Comparison of ENCODE assay signal across 9 mouse cellular contexts in genomic region chr11:107044321-107044720, GRCm38 (mm10). TPM values are rescaled to one million over a fixed set of nuclear protein-coding genes. Genes with fewer than 3 reads are reported as not detected.
DNase-seq lines count a peak whose midpoint lies in the region; ATAC-seq and TF ChIP-seq lines count a peak whose summit lies in the region.
"Had no signal": no experiment of that assay in that cellular context is flagged by ENCODE, and none has a peak within 500 bp of the region (broad histone marks: within the 10 kb centered on the region; RNA-seq: fewer than 3 reads in every experiment).

No protein-coding gene starts in this region.

- WGBS in forebrain, postnatal 0 days: 46% methylated on average over 5 of the region's 5 CpGs
- WGBS in lung, embryonic 15.5 days: 29% methylated on average over 5 of the region's 5 CpGs

- ATAC-seq in forebrain, postnatal 0 days: peak; percentile 66
- ATAC-seq in lung, embryonic 15.5 days (ENCODE audit: borderline replicate concordance, extremely low read depth, low FRiP score, low TSS enrichment): no peak

- H3K9me3 ChIP-seq in CH12.LX (replicated peaks; ENCODE audit: low read length): no peaks in the 10 kb centered on the region
- H3K9me3 ChIP-seq in forebrain, postnatal 0 days (ENCODE audit: low read length): no peaks in the 10 kb centered on the region
- no peaks in the 10 kb centered on the region for H3K9me3 ChIP-seq in lung, embryonic 15.5 days
- H3K9me3 ChIP-seq: limb, embryonic 15.5 days had no signal

- DNase-seq in gastrocnemius, adult 18-20 months (ENCODE audit: low spot score): peak; percentile 76
- no peak for DNase-seq in gastrocnemius, postnatal 25 days
- DNase-seq in CH12.LX (ENCODE audit: extremely low read depth): peak; percentile 93
- peak; percentile 85 for DNase-seq in c-Kit-positive CD71-negative TER-119-negative erythroid progenitor cells, embryonic 14.5 days (ENCODE audit: low read depth)
- peak; percentile 80 for DNase-seq in forebrain, postnatal 0 days
- DNase-seq in kidney, postnatal 36 days: peak; percentile 58 to 87
- DNase-seq in skeletal muscle tissue, adult 2 months (ENCODE audit: low read depth, low spot score): peak; percentile 68

- TF ChIP-seq POLR2A in CH12.LX (IDR thresholded peaks at IDR 0.05; ENCODE audit: low read depth, low read length): no peak

- no peak overlapping the region for H3K4me3 ChIP-seq in CH12.LX (replicated peaks in 1 of 3; ENCODE audit: low read depth in 2 of 3, low read length in 2 of 3, poor library complexity in 1 of 3)
- no peak overlapping the region for H3K4me3 ChIP-seq in forebrain, postnatal 0 days (ENCODE audit: low read depth, low read length)
- no peak overlapping the region for H3K4me3 ChIP-seq in lung, embryonic 15.5 days
- H3K4me3 ChIP-seq: limb, embryonic 15.5 days had no signal

- in situ Hi-C loops in CH12.LX (cut with MboI; ENCODE audit: low pct_ligation_motif_present, low pct_unique_long_range_greater_than_20kb, low sequenced_read_pairs): no loop called here

- TF ChIP-seq RAD21 in CH12.LX (IDR thresholded peaks at IDR 0.05; ENCODE audit: low read depth, low read length): peak; percentile 53

- no peaks in the 10 kb centered on the region for H3K27me3 ChIP-seq in CH12.LX (replicated peaks)
- no peaks in the 10 kb centered on the region for H3K27me3 ChIP-seq in forebrain, postnatal 0 days (ENCODE audit: insufficient read depth, low read length)
- H3K27me3 ChIP-seq in lung, embryonic 15.5 days: no peaks in the 10 kb centered on the region
- H3K27me3 ChIP-seq: limb, embryonic 15.5 days had no signal

- peak; percentile 60 to 85 for TF ChIP-seq CTCF in CH12.LX (conservative IDR thresholded peaks at IDR 0.05 in 1 of 2, IDR thresholded peaks at IDR 0.05 in 1 of 2; ENCODE audit: low read depth in 2 of 2, low read length in 2 of 2)
- TF ChIP-seq CTCF in forebrain, postnatal 0 days (IDR thresholded peaks at IDR 0.05; ENCODE audit: low read depth): peak; percentile 82

- H3K79me2 ChIP-seq in CH12.LX (replicated peaks; ENCODE audit: control insufficient read depth, extremely low read depth, insufficient read depth, poor library complexity, severe bottlenecking): no peaks in the 10 kb centered on the region

- no peak overlapping the region for H3K27ac ChIP-seq in CH12.LX (ENCODE audit: insufficient read depth, low read depth)
- peak overlapping the region; percentile 50; the same call in 1 of the 2 replicates for H3K27ac ChIP-seq in forebrain, postnatal 0 days (ENCODE audit: low read depth, low read length)
- H3K27ac ChIP-seq in lung, embryonic 15.5 days: 0 out of 2 replicates have a peak overlapping the region, but pooled peaks have one; percentile 2
- H3K27ac ChIP-seq: limb, embryonic 15.5 days had no signal

- no peak overlapping the region for H3K4me2 ChIP-seq in CH12.LX (ENCODE audit: insufficient read depth, low read depth, poor library complexity, severe bottlenecking)
- no peak overlapping the region for H3K4me2 ChIP-seq in forebrain, postnatal 0 days (ENCODE audit: low read depth)
- no peak overlapping the region for H3K4me2 ChIP-seq in lung, embryonic 15.5 days
- H3K4me2 ChIP-seq: limb, embryonic 15.5 days had no signal

- TF ChIP-seq EP300 in CH12.LX (IDR thresholded peaks at IDR 0.05; ENCODE audit: low read length): no peak

- H3K4me1 ChIP-seq in CH12.LX (ENCODE audit: control insufficient read depth in 1 of 2, insufficient read depth in 2 of 2): peaks cover 3 to 10% of the 10 kb centered on the region in 2 experiments; a peak in 3 of 4 replicates
- no peaks in the 10 kb centered on the region for H3K4me1 ChIP-seq in forebrain, postnatal 0 days (ENCODE audit: insufficient read depth)
- no peaks in the 10 kb centered on the region for H3K4me1 ChIP-seq in lung, embryonic 15.5 days
- H3K4me1 ChIP-seq: limb, embryonic 15.5 days had no signal

- no peak overlapping the region for H3K9ac ChIP-seq in CH12.LX (ENCODE audit: insufficient read depth, low read depth)
- no peak overlapping the region for H3K9ac ChIP-seq in forebrain, postnatal 0 days
- no peak overlapping the region for H3K9ac ChIP-seq in lung, embryonic 15.5 days
- H3K9ac ChIP-seq: limb, embryonic 15.5 days had no signal

- dilution Hi-C loops in CH12.LX (cut with MboI; ENCODE audit: extremely low pct_ligation_motif_present, extremely low pct_unique_long_range_greater_than_20kb, low sequenced_read_pairs): no loop called here

- peaks cover 59 to 82% of the 10 kb centered on the region in 2 experiments for H3K36me3 ChIP-seq in CH12.LX (replicated peaks in 1 of 2; ENCODE audit: control insufficient read depth in 1 of 2, insufficient read depth in 1 of 2, low read length in 1 of 2)
- peaks cover 55% of the 10 kb centered on the region for H3K36me3 ChIP-seq in forebrain, postnatal 0 days (ENCODE audit: insufficient read depth)
- peaks cover 65% of the 10 kb centered on the region for H3K36me3 ChIP-seq in lung, embryonic 15.5 days

TF ChIP-seq in CH12.LX, 34 proteins besides CTCF, POLR2A, EP300 and RAD21:
- 0 out of 2 replicates have a peak, but pooled peaks have one; percentile 17 for TF ChIP-seq ELF1 (IDR thresholded peaks at IDR 0.05; ENCODE audit: low read depth, low read length)
- TF ChIP-seq CHD1 (IDR thresholded peaks at IDR 0.05; ENCODE audit: low read depth, low read length): no peak
- TF ChIP-seq POLR2AphosphoS2 (IDR thresholded peaks at IDR 0.05; ENCODE audit: low read depth, low read length): no peak
- TF ChIP-seq USF1 (IDR thresholded peaks at IDR 0.05; ENCODE audit: low read depth, low read length): no peak
- peak; percentile 71 for TF ChIP-seq SMC3 (IDR thresholded peaks at IDR 0.05; ENCODE audit: low read depth, low read length)

RNA-seq across cellular contexts. Expression of gene 1810010H24Rik, which starts 18.8 kb away (rescaled TPM):
- total RNA-seq in gastrocnemius, adult 18-20 months (2021): 1 to 10 TPM; 1.5 TPM
- 1 to 10 TPM in 1 of 2 experiments, under 1 TPM in 1; 0.92 to 1.4 TPM for total RNA-seq in gastrocnemius, postnatal 25 days (2021)
- total RNA-seq in CH12.LX (2012; rRNA removed) (0.29 and 1.1 TPM in 2 replicates), CH12.LX (2014; rRNA removed) (0.82 and 1.7 TPM in 2 replicates)
- 0.53 and 0.83 TPM in 2 replicates for polyA plus RNA-seq in CH12.LX (2012; ENCODE audit: insufficient read length, low read depth)
- total RNA-seq in forebrain, postnatal 0 days (2014; rRNA removed): 8.7 and 9.7 TPM in 2 replicates
- 9.5 and 10.0 TPM in 2 replicates for polyA plus RNA-seq in forebrain, postnatal 0 days (2015; fragmentation: Nextera tagmentation; extraction: Ambion mirVana)
- polyA plus RNA-seq in lung, embryonic 15.5 days (2015; fragmentation: Nextera tagmentation; extraction: Ambion mirVana): 8.8 and 10.0 TPM in 2 replicates

RNA-seq across cellular contexts. Expression of gene Kpna2, which starts 45.0 kb away (rescaled TPM):
- 10 to 100 TPM in 1 of 2 experiments, 1 to 10 TPM in 1; 9.4 to 10.3 TPM for total RNA-seq in gastrocnemius, adult 18-20 months (2021)
- total RNA-seq in gastrocnemius, postnatal 25 days (2021): 10 to 100 TPM; 10.9 to 17.1 TPM
- total RNA-seq in CH12.LX (2012; rRNA removed): 327 and 495 TPM in 2 replicates
- total RNA-seq in CH12.LX (2014; rRNA removed): 734 and 759 TPM in 2 replicates
- 536 and 582 TPM in 2 replicates for polyA plus RNA-seq in CH12.LX (2012; ENCODE audit: insufficient read length, low read depth)
- 75.5 and 83.5 TPM in 2 replicates for total RNA-seq in forebrain, postnatal 0 days (2014; rRNA removed)
- polyA plus RNA-seq in forebrain, postnatal 0 days (2015; fragmentation: Nextera tagmentation; extraction: Ambion mirVana): 100 and 102 TPM in 2 replicates
- 534 and 547 TPM in 2 replicates for polyA plus RNA-seq in lung, embryonic 15.5 days (2015; fragmentation: Nextera tagmentation; extraction: Ambion mirVana)
